Mouse (Mus musculus): ENCODE results near the gene St6gal1.

Gene St6gal1

DNA sequence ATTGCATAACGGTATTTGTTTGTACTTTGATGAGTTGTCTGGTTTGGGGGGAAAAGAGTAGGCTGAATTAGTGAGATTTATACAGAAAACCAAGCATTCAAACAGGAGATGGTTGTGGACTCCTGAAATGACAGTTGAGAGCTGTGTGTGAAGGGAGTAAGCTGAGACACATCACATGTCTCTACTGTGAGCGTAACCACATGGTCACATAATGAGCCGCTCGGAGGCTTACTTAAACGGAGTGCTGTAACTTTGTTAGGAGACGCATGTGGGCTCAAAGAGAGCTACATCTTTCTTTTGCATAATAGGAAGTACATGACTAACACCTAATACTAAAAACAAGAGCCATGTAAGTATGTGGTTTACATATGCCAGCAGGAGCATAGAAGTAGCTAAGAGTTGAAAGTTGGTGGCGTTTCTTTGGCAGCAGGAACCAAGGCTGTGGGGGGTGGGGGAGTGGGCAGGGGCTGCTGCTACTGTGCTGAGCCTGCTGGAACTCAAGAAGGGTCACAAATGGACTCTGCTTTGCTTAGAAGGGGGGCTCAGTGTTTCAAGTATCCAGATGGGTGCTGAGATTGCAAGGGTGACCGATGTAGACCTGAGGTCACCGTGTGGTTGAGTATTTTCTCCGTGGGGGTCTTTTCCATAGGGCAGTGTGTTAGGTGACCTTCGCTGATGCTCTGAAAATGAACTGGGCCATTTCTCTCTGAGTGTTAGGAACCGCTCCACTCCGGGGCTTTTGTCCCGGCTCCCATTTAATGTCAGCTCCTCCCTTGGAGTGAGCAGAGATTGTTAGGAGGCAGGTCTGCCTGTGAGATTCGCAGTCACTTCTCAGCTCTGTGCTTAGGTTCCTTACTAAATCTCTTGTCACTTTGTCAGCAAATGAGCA lies 26.3 kb downstream of the St6gal1 start:
- no peak for DNase-seq (ENCODE audit: low read depth, low spot score)

DNA sequence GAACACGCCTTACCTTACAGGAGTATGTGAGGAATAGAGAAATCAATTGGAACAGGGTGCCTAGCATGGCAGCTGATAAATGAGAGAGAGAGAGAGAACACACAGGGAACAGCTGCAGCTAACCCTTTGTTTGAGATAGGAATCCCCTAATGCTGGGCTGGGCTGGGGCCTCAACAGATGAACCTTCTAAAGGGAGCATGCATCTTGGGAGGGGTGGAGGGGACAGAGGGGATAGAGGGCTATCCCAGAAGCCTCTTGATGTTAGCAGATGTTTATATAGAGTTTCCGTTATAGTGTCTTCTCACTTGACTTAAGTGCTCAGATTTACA lies 26.9 kb downstream of the St6gal1 start:
- DNase-seq (ENCODE audit: low read depth, low spot score) = no peak

DNA sequence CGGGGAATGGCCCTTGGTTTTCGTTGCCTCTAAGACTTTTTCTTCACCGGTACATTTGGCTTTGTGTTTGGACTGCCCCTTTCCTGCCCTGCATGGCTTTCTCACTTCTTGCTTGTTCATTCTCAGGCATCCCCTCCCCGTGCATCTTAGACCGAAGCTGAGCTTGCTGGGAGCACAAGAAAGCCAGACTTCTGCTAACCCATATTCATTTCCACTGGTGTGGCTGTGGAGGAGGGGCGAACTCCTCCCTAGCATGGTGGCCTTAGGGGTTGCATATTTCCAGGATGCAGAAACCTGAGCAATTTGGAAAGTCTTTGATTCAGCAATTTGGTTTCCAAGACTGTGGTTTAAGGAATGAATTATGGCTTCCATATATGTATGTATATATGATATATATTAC lies 29.1 kb downstream of the St6gal1 start:
- no peak for DNase-seq (ENCODE audit: low read depth, low spot score)

DNA sequence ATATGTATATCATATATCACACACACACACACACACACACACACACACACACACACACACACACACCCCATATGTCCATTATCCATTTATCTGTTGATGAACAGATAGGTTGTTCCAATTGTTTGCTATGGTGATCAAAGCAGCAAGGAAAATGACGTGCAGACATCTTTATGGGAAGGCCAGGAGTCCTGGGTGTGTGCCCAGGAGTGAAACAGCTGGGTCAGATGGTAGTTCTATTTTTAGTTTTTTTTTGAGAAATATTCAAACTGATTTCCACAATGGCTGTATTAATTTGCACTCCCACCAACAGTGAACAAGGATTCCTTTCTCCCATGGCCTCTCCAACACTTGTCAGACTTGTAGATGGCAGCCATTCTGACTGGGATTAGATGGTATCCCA lies 29.5 kb downstream of the St6gal1 start:
- no peak for DNase-seq (ENCODE audit: low read depth, low spot score)

DNA sequence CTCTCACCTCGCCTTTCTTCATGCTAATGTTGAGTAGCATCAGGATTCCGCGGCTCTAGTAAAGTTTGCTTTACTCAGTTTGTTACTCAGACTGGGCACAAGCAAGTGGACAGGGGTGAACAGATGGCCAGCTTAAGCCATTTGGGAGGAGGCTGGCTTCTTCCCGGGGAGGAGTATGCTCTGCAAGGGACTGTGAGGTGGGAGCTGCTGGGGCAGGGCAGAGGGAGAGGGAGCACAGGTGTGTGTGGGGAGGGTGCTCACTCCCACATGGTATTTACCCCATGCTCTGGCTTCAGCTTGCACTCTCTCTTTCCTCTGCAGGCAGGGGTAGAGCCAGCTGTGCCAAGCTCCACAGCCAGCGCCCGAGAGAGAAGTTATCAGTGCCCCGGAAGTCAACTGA lies 32.1 kb downstream of the St6gal1 start:
- no peak for DNase-seq (ENCODE audit: low read depth, low spot score)

DNA sequence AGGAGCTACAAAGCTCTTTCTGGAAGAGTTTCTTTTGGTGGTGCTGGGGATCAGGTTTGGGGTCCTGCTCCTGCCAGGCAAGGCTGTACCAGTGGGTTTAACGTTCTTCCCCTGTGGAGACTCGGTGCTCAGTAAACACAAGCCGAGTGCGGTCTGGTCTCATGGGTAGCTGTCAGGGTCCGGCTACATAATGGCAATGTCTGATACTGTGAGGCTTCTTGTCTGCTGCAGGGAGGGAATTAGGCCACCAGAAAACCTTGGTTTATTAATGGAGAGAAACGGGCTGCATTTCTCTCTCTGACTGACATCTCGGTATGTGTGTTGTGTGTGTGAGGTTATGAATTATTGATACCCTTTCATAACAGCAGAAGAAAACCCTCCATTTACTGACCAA lies 33.9 kb downstream of the St6gal1 start:
- DNase-seq (ENCODE audit: low read depth, low spot score) = no peak

DNA sequence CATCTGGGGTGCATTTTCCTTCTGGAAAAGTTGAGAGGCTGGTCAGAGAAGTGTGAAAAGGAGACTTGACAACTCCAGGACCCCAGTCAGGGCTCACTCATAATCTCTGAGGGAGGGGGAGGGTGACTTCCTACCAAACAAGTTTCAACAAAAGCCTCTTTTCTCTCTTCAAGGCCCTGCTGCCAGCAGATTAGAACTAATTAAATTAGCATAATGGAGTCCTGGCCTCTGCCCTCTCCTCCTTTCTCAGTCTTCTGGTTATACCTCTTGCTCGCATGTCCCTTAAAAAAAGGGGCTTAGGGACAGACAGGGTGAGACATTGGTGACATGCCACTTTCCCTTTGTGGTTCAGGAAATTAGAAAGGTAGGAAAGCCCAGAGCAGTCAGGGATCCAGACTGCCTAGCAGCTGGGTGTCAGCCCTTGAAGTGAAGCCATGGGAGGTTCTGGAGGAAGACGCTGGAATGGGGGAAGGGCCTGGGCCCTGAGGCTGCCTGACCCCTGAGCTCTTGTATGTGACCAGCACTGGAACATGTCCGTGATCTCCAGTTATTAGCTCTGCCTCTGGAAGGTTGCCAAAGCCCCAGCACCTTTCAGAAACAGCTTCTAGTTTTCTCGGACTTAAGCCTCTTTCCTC lies 34.4 kb downstream of the St6gal1 start:
- DNase-seq (ENCODE audit: low read depth, low spot score) = no peak

DNA sequence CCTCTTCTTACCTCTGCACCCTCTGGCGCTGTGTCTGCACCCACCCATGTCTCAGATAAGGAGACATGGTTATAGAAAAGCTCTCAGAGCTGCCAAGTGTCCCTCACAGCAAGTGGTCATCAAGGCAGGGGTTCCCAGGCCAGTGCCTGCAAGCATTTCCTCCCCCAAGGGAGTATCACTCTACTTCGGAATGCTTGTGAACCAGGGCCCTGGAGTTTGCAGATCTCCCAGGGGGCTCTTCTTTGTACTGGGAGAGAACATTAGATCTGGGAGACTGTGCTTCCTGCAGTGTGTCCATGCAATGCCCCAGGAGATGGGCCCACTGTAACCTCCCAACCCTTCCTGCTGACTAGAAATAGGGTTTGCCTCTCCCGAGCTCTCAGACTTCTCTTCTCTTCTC lies 35.0 kb downstream of the St6gal1 start:
- no peak for DNase-seq (ENCODE audit: low read depth, low spot score)

DNA sequence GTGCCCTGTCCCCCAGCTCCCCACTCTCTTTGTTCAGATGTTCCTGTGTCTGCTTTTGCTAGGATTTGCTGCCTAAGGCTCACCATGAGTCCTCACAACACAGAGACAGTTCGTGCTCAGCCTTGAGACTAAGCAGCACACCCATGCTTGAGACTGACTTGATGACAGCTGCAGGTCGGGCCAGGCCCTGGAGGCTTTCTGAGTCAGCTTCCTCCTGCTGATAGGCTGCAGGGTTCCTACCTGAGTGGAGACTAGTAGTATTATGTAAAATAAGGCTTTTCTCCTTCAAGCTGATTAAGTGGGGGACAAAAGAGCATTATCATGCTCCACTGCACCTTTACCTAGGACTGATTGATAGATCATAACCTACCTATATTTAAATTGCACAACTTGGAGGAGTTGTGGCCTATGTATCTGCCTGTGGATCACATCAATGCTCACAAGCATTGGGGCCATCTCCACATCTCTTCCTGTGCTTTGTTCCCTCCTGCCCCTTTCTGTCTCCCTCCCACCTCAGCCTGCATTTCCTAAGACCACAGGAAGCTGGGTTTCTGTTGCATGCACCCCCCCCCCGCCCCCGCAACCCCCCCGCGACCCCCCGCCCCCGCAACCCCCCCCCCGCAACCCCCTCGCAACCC lies 37.7 kb downstream of the St6gal1 start:
- DNase-seq (ENCODE audit: low read depth, low spot score) = no peak

DNA sequence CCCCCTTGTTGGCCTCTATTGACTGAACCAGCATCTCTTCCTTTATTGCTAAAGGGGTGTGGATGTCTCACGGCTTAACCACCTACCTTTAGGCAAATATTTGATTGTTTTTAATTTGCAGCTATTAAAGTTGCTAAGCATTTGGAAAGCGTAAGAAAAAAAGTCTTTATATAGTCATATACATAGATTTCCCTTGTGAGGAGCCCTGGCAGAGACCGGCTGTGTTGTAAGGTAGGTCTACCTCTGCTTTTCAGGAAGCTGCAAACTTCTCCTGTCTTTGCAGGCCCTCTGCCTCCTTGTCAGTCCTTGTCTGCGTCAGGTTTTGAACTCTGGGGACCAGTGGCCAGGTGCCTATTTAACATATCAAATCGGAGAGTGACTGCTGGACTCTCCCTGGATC lies 38.3 kb downstream of the St6gal1 start:
- DNase-seq (ENCODE audit: low read depth, low spot score) = no peak

DNA sequence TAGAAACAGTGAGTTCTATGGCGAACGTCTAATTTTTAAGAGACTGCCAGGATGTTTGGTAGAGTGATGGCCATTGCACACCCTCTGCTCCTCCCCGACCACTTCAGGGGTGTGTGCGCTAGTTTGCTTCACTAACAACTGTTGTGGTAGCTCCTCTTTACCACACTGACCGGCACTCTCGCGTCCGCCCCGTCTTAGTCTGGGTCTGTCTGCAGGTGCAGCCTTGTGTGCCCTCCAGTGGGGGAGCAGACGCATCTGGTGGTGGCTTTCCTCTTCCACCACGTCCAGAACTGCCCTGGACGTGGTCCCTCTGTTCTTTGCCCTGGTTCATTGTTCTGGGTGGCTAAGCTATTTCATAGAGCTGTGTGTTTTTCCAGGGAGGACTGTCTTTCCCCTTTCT lies 40.5 kb downstream of the St6gal1 start:
- DNase-seq (ENCODE audit: low read depth, low spot score) = no peak

DNA sequence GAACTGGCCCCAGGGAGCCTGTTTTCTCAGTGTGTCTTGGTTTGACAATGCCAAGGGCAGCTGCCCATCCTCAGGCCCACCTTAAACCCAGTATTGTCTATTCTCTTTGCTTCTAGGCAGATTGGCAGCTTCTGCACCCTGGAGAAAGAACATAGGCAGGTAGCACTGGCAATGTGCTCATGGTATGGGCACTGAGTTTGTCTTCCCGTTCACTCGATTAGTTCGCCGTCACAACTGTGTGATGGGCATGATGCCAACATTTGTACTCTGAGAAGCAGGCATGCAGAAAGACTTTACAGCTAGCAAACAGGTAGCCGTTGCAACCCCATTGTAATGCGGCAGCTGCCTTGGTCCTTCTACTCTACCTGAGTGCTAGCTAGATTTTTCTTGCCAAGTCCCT lies 40.9 kb downstream of the St6gal1 start:
- no peak for DNase-seq (ENCODE audit: low read depth, low spot score)

DNA sequence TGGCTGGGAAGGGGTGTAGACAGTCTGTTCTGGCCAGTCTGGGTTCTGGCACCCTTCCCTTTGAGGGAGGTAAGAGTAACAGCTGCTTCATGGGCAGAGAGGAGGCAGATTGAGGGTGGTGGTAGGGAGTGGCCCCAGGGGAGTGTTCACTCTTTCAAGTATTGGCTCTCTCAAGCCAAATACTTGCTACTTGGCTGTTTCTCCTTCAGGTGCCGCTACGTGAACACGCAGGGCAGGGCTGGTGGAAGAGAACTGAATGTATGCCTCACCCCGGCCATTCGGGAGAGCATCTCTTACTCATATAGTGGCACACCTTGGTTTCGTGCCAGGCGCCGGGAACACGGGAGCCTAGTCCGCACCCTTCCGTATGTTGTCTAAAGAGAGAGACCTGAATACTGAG lies 41.8 kb downstream of the St6gal1 start:
- DNase-seq (ENCODE audit: low read depth, low spot score) = no peak

DNA sequence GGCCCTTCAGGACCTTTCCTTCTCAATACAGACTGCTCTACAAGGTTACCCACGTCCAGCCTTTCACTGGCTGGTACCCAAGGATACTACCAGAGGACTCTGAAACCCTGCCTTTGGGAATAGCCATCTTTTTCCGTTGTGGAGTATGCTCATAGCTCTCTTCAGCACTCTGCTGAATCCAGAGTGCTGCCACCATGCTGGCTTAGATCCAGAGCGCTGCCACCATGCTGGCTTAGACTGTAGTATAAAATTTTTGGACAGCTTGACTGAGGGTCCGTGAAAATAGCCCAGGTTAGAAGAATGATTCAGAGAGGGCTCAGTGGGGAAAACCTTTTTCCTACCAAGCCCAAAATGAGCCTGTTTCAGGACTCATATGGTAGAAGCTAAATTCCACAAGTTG lies 42.4 kb downstream of the St6gal1 start:
- DNase-seq (ENCODE audit: low read depth, low spot score) = no peak

DNA sequence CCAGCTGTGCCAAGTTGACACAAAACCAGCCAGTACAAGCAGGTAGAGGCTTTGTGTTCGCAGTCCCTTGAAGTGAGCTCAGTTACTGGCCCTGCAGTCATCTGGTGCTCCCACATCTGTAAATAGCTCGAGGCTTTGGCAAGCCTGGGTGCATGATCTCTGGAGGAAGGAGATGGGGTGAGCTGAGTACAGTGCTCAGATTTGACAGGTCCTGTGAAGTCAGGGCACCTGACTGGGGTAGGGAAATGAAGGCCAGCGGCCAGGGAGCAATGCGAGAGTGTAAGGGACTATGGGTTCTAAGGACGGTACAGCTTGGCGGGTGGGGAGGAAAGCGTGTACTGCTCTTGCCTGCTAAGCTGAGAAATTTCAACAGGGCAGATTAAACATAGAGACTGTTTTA lies 43.7 kb downstream of the St6gal1 start:
- DNase-seq (ENCODE audit: low read depth, low spot score) = no peak

DNA sequence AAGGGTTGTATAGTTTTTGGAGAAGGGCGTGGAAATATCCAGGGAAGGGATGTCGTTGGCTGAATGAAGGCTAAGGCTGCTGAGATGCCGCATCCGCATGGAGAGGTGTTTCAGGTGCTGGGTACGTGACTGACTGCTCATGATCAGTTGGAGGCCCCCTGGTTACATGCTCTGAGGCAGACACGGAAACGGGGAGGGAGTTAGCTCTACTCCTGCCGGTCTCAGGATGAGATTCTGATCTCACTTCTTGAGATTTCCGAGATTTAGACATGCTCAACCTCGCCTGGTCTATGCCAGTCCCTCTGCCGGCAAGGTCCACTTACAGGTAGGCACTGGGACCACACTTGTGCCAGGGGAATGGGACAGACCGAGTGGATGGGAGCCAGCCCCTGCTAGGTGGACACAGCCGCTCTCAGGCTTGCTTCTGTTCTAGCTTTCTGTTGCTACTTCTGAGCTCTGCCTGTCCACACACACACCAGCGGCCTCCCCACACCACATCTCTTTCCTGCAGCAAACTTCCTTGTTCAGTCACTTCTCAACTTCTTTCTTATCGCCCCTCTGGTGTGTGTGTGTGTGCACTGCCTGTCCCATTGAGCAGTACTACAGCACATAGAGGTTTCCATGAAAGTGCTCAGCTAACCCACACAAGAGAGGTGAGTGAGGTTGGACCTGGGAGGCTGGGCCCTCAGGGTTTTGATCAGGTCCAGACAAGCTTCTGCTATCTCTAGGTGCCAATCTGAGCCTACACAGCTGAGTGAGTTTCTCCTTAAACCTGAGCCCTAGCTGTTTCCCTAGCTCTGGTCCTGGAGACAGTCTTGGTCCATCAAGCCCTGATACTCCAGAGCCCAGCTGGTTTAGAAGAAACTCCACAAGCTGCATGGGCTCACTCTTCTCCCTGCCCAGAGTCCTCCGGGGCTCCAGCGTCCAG lies 44.8 kb downstream of the St6gal1 start:
- DNase-seq (ENCODE audit: low read depth, low spot score) = no peak

DNA sequence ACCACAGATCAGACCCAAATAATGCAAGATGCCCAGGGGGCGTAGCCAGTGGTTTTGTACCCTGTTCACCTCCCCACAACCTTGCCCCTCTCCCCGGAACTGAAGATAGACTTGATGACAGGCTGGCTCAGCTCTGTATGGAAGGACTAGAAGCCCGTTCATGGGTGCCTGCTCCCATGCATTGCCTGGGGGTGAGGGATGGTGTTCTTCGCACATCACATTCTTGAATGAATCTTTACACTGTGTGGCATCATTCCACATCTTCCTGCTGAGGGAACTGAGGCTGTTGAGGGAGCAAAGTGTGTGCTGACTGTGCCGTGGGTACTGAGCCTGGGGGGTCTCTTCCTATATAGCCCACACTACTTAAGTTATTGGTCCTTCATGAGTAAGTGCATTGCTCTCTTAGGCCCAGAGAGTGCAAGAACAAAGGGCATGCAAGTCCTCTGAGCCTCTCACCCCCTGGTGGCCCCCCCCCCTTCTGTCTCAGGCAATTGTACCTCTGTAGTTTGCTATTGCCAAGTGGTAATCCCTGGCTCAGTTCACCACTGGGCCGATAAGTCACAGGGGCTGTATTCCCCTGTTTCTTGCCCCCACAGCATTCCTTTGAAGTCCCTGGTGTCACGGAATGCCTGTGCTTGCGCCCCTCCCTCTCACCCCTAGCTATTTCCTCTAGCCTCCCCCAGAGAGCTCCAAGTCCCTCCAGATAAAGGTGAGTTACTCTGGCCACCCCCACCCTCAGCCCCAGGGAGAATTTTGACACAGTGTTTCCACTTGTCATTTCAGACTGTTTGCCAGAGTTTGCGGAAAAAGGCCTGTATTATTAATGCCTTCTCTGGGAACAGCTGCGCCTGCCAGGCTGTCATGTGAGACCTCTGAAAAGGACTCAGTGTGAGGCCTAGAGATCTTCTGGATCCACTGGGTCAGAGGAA lies 45.7 kb downstream of the St6gal1 start:
- DNase-seq (ENCODE audit: low read depth, low spot score) = peak; percentile 52

DNA sequence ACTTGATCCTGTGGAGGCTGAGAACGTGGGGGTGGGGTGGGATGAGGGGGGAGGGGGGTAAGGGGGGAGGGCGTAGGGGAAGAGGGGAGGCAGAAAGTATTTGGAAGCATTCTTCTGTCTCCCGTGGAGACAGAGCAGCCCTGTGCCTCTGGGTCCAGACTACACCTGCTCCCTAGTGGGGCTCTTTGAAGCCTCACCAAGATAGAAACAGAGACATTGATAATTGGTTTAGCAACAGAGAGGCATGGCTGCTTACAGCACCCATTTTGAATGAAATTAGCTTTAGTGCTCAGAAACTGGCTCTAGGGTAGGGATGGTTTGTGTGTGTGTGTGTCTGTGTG lies 46.3 kb downstream of the St6gal1 start:
- DNase-seq (ENCODE audit: low read depth, low spot score) = no peak

DNA sequence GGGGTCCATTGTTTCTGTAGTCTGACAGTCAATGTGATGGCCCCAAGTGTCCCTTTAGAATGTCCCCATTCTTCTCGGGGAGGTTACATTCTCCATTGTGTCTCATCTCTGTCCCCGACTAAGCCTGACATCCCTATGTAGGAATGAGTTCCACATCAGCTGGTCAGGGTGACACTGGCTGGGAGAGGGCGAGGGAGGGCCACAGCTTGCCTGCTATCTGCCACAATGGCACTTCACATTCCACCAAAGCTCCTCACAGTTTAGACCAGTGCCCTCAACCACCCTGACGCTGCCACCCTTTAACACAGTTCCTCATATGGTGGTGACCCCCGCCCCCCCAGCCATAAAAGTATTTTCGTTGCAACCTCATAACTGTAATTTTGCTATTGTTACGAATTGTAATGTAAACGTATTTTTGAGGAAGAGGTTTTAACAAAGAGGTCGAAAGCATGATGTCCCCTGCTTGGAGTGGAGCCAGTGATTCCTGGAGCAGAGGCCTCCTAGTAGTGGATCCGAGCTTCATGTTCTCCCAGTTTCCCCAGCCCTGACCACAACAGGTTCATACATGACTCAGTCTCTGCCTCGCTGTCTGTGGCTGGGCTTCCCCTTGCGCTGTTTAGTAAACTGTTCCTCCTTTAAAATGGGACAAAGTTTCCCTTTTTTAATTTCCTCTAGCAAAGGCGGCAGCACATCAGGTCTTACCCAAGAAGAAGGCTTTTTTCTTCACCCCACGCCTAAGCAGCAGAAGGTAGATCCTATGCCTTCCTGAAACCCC lies 47.4 kb downstream of the St6gal1 start:
- DNase-seq (ENCODE audit: low read depth, low spot score) = no peak

All from embryo, embryonic 11.5 days (tissue).